Mouse (Mus musculus): Measurements from ENCODE around the gene Tmem53.
A peak's percentile ranks its signal among the peaks of the same experiment; 100 is the strongest.

The Tmem53 gene

GRCm38 (mm10) chr4:117281090-117281845 lies 29.5 kb downstream of the Tmem53 start:
- no peak for DNase-seq (ENCODE audit: low spot score)

- DNase-seq (ENCODE audit: low spot score), result peak; percentile 65
Measured at GRCm38 (mm10) chr4:117283271-117284191, 31.8 kb downstream of the Tmem53 start.

GRCm38 (mm10) chr4:117284363-117284762 lies 32.6 kb downstream of the Tmem53 start:
- DNase-seq (ENCODE audit: low spot score), result no peak

- DNase-seq (ENCODE audit: low spot score), result no peak
Measured at GRCm38 (mm10) chr4:117288277-117288926, 36.7 kb downstream of the Tmem53 start.

- DNase-seq (ENCODE audit: low spot score), result peak; percentile 66
Measured at GRCm38 (mm10) chr4:117288927-117289801, 37.4 kb downstream of the Tmem53 start.

- no peak for DNase-seq (ENCODE audit: low spot score)
Measured at GRCm38 (mm10) chr4:117291696-117292095, 39.9 kb downstream of the Tmem53 start.

- no peak for DNase-seq (ENCODE audit: low spot score)
Measured at GRCm38 (mm10) chr4:117296849-117297593, 45.3 kb downstream of the Tmem53 start.

- no peak for DNase-seq (ENCODE audit: low spot score)
Measured at GRCm38 (mm10) chr4:117297819-117298218, 46.1 kb downstream of the Tmem53 start.

- DNase-seq (ENCODE audit: low spot score), result no peak
Measured at GRCm38 (mm10) chr4:117299921-117300320, 48.2 kb downstream of the Tmem53 start.

- no peak for DNase-seq (ENCODE audit: low spot score)
Measured at GRCm38 (mm10) chr4:117302027-117302806, 50.5 kb downstream of the Tmem53 start.

- no peak for DNase-seq (ENCODE audit: low spot score)
Measured at GRCm38 (mm10) chr4:117303581-117304238, 52.0 kb downstream of the Tmem53 start.

GRCm38 (mm10) chr4:117304239-117305025 lies 52.7 kb downstream of the Tmem53 start:
- no peak for DNase-seq (ENCODE audit: low spot score)

- no peak for DNase-seq (ENCODE audit: low spot score)
Measured at GRCm38 (mm10) chr4:117305461-117305860, 53.7 kb downstream of the Tmem53 start.

- no peak for DNase-seq (ENCODE audit: low spot score)
Measured at GRCm38 (mm10) chr4:117307270-117307669, 55.5 kb downstream of the Tmem53 start.

- no peak for DNase-seq (ENCODE audit: low spot score)
Measured at GRCm38 (mm10) chr4:117309427-117309826, 57.7 kb downstream of the Tmem53 start.

GRCm38 (mm10) chr4:117311891-117312290 lies 60.1 kb downstream of the Tmem53 start:
- DNase-seq (ENCODE audit: low spot score), result no peak

GRCm38 (mm10) chr4:117312416-117313084 lies 60.8 kb downstream of the Tmem53 start:
- DNase-seq (ENCODE audit: low spot score), result no peak

GRCm38 (mm10) chr4:117313085-117313424 lies 61.3 kb downstream of the Tmem53 start:
- no peak for DNase-seq (ENCODE audit: low spot score)
